Mouse (Mus musculus) cerebellum, adult 2 months (tissue): Measurements from ENCODE around the gene B830017H08Rik.

Source experiments
- CTCF ChIP-seq: fragments of 200-500 bp; IDR thresholded peaks from 2 replicates; pipeline ENCODE4 v1.5.1; 2011; ENCODE audit warnings: low read depth, mild to moderate bottlenecking, control low read depth, low read length, moderate library complexity, borderline replicate concordance; ENCODE audit not compliant: insufficient read depth
- POLR2A ChIP-seq: fragments of 200-500 bp; IDR thresholded peaks from 2 replicates; pipeline ENCODE4 v1.6.1; 2011; ENCODE audit warnings: low read length, control low read depth, borderline replicate concordance; ENCODE audit not compliant: insufficient read depth

DNA sequence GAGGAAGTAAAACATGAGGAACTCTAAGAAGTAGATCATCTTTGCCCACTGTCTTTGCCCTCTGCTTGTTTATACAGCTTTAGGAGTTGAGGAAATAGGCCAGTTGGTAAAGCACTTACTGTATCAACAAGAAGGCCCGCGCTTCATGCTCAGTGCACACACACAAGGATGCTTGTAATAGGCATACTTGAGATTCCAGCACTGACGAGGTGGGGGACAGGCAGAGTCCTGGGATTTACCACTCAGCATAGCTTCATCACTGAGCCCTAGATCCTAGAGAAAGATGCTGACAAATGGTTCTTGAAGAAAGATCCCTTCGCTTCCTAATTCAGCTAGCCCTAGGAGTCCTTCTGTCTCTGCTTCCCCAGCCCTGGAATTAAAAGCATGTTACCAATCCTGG lies 19.7 kb upstream of the B830017H08Rik start:
- TF ChIP-seq CTCF (no peak), POLR2A (no peak)
